Mouse (Mus musculus) olfactory bulb, adult 2 months (tissue): ENCODE measurements around the gene Tmprss11a.

ENCODE experiments used
- CTCF ChIP-seq: fragments of 200-500 bp; IDR thresholded peaks from 2 replicates; pipeline ENCODE4 v1.5.1; 2012; ENCODE audit warnings: low read depth, mild to moderate bottlenecking, low read length, moderate library complexity; ENCODE audit not compliant: insufficient read depth
- POLR2A ChIP-seq: fragments of 200-500 bp; IDR thresholded peaks from 2 replicates; pipeline ENCODE4 v1.6.1; 2012; ENCODE audit warnings: mild to moderate bottlenecking, low read depth, low read length, moderate library complexity; ENCODE audit not compliant: insufficient read depth

GRCm38 (mm10) chr5:86407941-86408340 lies 60.8 kb downstream of the Tmprss11a start:
- TF ChIP-seq POLR2A (no peak), CTCF (no peak)
